Mouse (Mus musculus): ENCODE measurements around the gene Muc13. TPM values are rescaled to one million over a fixed set of nuclear protein-coding genes. Genes with fewer than 3 reads are reported as not detected.

The Muc13 gene
- total and polyA plus RNA-seq, 2 experiments from 2014 or later, result 0.06 TPM; not detected in 1

DNA sequence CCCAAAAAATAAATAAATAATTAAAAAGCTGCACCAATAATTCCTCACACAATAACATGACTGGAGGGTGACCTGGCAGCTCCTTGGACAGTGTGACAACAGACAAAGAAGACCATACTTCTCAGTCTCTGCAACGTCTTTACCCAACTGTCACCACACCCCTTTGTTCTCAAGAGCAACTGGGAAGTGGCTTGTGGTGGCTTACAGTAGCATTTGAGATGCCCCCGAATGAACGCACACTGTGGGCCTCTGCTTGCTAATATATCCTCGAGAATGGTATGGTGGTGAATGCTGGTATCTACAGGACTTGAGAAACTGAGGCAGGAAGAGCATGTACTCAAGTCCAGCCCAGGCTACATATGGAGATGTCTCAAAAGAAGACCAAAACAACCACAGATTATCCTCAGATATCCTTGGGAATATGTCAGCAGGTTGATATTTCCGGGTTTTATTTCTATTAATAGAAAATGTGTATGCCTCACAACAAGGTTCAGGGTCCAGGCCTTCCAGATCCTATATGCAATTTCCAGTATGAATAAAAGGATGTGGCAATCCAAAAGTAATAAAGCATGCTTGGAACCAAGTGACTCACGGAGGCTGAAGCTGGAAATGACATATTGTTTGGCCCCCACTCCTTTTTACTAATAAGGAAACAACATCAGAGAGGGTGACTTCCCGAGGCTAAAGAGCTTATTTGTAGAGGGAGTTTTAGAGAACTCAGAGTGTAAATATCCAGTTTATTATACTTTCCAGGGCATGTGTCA lies 16.9 kb upstream of the Muc13 start:
- Histone ChIP-seq H3K27ac (no peak overlapping the region), H3K9ac (replicated peaks; ENCODE audit: low read length) (no peak overlapping the region), H3K36me3 (ENCODE audit: insufficient read depth, low read length) (no peaks in the 10 kb centered on the region), H3K4me1 (ENCODE audit: insufficient read depth, low read length) (no peaks in the 10 kb centered on the region), H3K27me3 (ENCODE audit: insufficient read depth, low read length) (no peaks in the 10 kb centered on the region), H3K4me3 (ENCODE audit: low read length) (no peak overlapping the region), H3K9me3 (ENCODE audit: low read length) (no peaks in the 10 kb centered on the region), H3K4me2 (ENCODE audit: low read depth, low read length) (no peak overlapping the region)
- ATAC-seq (no peak), DNase-seq (ENCODE audit: low spot score) (no peak)
- no peak for TF ChIP-seq CTCF (IDR thresholded peaks at IDR 0.05; ENCODE audit: low read depth)
- WGBS, result 79% methylated on average over 7 of the region's 7 CpGs

DNA sequence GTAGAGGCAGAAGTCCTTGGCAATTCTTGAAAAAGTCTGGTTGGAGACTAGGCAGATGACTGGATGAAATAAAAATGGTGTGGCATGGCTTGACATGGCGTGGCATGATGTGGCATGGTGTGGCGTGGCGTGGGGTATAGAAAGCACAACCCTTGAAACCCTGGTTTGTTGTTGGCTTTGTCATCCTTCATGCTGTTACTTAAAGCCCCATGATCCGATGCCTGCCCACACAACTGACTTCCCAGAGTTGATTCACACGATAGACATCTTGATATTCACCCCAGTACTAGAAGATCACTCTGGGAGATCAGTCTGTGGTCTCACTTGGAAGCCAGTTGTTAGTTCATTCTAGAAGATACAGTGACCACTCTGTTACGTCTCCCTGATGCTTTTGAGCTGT lies 16.2 kb upstream of the Muc13 start:
- WGBS, result 90% methylated on average over 6 of the region's 6 CpGs
- Histone ChIP-seq H3K4me3 (ENCODE audit: low read length) (no peak overlapping the region), H3K9me3 (ENCODE audit: low read length) (no peaks in the 10 kb centered on the region), H3K27me3 (ENCODE audit: insufficient read depth, low read length) (no peaks in the 10 kb centered on the region), H3K4me1 (ENCODE audit: insufficient read depth, low read length) (no peaks in the 10 kb centered on the region), H3K36me3 (ENCODE audit: insufficient read depth, low read length) (no peaks in the 10 kb centered on the region), H3K27ac (no peak overlapping the region), H3K4me2 (ENCODE audit: low read depth, low read length) (no peak overlapping the region), H3K9ac (replicated peaks; ENCODE audit: low read length) (no peak overlapping the region)
- TF ChIP-seq CTCF (IDR thresholded peaks at IDR 0.05; ENCODE audit: low read depth), result no peak
- ATAC-seq (no peak), DNase-seq (ENCODE audit: low spot score) (no peak)

DNA sequence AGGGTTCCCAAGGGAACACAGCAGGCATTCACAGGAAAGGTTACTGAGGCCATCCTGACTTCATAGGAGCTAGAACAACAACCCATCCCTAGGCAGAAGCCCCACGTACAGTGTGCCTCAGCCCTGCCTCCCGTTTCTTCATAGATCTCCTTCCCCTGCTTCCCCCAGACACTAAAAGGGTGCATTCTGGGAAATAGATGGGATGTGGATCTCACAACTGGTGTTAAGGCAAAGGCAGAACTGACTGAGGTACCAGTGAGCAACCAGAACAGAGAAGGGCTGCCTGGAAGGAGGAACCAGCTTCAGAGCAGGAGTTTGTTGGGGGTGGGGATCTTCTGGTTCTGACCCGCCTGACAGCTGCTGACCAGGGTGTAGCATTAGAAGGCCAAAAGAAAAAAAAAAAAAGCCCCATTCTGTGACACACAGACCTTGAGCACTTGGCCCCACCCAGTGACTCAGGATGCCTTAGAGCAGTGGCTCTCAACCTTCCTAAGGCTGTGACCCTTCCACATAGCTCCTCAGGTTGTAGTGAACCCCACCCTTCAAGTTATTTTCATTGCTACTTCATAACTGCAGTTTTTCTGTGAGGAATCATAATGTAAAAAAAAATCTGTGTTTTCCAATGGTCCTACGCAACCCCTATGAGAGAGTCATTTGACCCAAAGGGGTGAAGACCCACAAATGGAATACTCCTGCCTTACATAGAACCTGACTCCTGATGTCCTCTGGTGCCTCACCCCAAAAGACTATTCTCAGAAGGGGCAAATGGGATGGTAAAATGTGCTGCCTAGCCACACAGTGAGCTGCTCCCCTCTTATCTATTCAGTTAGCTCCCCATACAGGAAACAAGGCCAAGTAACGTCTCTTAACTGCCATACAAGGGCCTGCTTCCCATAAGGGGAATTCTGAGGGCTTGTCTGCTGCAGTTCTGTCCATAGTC lies 11.8 kb upstream of the Muc13 start:
- no peak overlapping the region for H3K9ac ChIP-seq (replicated peaks; ENCODE audit: low read length)
- no peak for TF ChIP-seq CTCF (IDR thresholded peaks at IDR 0.05; ENCODE audit: low read depth)
- 64% methylated on average over 5 of the region's 5 CpGs for WGBS
- no peak overlapping the region for H3K4me2 ChIP-seq (ENCODE audit: low read depth, low read length)
- H3K9me3 ChIP-seq (ENCODE audit: low read length), result no peaks in the 10 kb centered on the region
- no peak for DNase-seq (ENCODE audit: low spot score)
- no peaks in the 10 kb centered on the region for H3K36me3 ChIP-seq (ENCODE audit: insufficient read depth, low read length)
- H3K4me3 ChIP-seq (ENCODE audit: low read length), result no peak overlapping the region
- H3K4me1 ChIP-seq (ENCODE audit: insufficient read depth, low read length), result no peaks in the 10 kb centered on the region
- no peak for ATAC-seq
- H3K27me3 ChIP-seq (ENCODE audit: insufficient read depth, low read length), result no peaks in the 10 kb centered on the region
- H3K27ac ChIP-seq, result no peak overlapping the region

DNA sequence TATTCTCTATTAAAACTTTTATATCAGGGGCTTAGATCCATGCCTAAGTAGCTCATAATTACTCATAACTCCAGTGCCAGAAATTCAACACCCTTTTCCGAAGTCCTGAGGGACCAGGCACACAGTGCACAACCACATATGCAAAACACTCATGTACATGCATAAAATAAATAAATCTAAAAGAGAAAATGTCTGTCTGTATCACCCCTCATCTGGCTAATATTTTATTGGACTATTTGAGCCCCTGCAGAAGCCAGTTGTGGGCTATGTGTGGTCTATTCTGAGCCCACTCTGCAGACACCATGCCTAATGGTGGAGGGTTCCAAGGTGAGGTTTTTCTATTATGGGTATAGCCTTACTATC lies 11.1 kb upstream of the Muc13 start:
- H3K36me3 ChIP-seq (ENCODE audit: insufficient read depth, low read length), result no peaks in the 10 kb centered on the region

GRCm38 (mm10) chr16:33784547-33784946 lies 9.3 kb upstream of the Muc13 start:
- no peak for DNase-seq (ENCODE audit: low spot score)
- 83% methylated on average over 1 of the region's 1 CpGs for WGBS
- no peak overlapping the region for H3K9ac ChIP-seq (replicated peaks; ENCODE audit: low read length)
- no peaks in the 10 kb centered on the region for H3K27me3 ChIP-seq (ENCODE audit: insufficient read depth, low read length)
- no peaks in the 10 kb centered on the region for H3K9me3 ChIP-seq (ENCODE audit: low read length)
- no peak overlapping the region for H3K4me2 ChIP-seq (ENCODE audit: low read depth, low read length)
- no peak overlapping the region for H3K4me3 ChIP-seq (ENCODE audit: low read length)
- ATAC-seq, result no peak
- H3K36me3 ChIP-seq (ENCODE audit: insufficient read depth, low read length), result no peaks in the 10 kb centered on the region
- H3K4me1 ChIP-seq (ENCODE audit: insufficient read depth, low read length), result no peaks in the 10 kb centered on the region
- TF ChIP-seq CTCF (IDR thresholded peaks at IDR 0.05; ENCODE audit: low read depth), result no peak
- H3K27ac ChIP-seq, result no peak overlapping the region

More for the DNA sequence above, 11.1 kb upstream of the Muc13 start:
- H3K27me3 ChIP-seq (ENCODE audit: insufficient read depth, low read length), result no peaks in the 10 kb centered on the region
- 92% methylated on average over 1 of the region's 1 CpGs for WGBS
- H3K9me3 ChIP-seq (ENCODE audit: low read length), result no peaks in the 10 kb centered on the region
- no peak overlapping the region for H3K9ac ChIP-seq (replicated peaks; ENCODE audit: low read length)
- ATAC-seq (no peak), DNase-seq (ENCODE audit: low spot score) (no peak)
- H3K4me2 ChIP-seq (ENCODE audit: low read depth, low read length), result no peak overlapping the region
- H3K4me1 ChIP-seq (ENCODE audit: insufficient read depth, low read length), result no peaks in the 10 kb centered on the region
- H3K4me3 ChIP-seq (ENCODE audit: low read length), result no peak overlapping the region
- no peak overlapping the region for H3K27ac ChIP-seq
- no peak for TF ChIP-seq CTCF (IDR thresholded peaks at IDR 0.05; ENCODE audit: low read depth)

DNA sequence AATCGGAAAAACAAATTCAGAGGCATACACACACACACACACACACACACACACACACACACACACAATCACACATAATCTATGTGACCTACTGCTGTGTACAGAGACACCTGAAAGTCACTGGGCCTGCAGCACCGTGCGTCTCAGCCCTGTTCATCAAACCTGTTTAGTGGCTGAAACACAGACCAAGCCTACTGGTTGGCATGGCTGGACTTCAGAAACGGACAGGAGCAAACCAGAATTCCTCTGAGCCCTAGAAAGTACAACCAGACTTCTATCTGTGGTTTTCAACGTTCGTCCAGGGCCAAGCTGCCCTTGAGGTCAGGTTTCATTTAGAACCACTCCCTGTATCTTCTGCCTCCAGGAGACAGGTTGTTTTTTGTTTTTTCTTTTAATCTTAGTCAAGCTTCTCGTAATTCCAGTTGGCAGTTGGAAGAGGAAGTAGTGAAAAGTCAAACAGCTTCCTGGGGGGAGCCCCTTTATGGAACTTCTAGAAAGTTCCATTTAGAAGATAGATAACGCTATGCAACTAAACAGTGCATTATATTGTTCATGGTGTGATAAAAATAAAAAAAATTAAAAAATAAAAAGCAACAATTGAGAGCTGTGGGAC lies 8.6 kb upstream of the Muc13 start:
- DNase-seq (ENCODE audit: low spot score), result no peak
- Histone ChIP-seq H3K9me3 (ENCODE audit: low read length) (no peaks in the 10 kb centered on the region), H3K27me3 (ENCODE audit: insufficient read depth, low read length) (no peaks in the 10 kb centered on the region), H3K4me3 (ENCODE audit: low read length) (no peak overlapping the region), H3K27ac (no peak overlapping the region), H3K4me1 (ENCODE audit: insufficient read depth, low read length) (no peaks in the 10 kb centered on the region), H3K4me2 (ENCODE audit: low read depth, low read length) (no peak overlapping the region), H3K9ac (replicated peaks; ENCODE audit: low read length) (no peak overlapping the region), H3K36me3 (ENCODE audit: insufficient read depth, low read length) (no peaks in the 10 kb centered on the region)
- TF ChIP-seq CTCF (IDR thresholded peaks at IDR 0.05; ENCODE audit: low read depth), result no peak
- no peak for ATAC-seq
- 76% methylated on average over 8 of the region's 8 CpGs for WGBS

Measured in hindbrain, postnatal 0 days (tissue).